In the genomic region with DNA sequence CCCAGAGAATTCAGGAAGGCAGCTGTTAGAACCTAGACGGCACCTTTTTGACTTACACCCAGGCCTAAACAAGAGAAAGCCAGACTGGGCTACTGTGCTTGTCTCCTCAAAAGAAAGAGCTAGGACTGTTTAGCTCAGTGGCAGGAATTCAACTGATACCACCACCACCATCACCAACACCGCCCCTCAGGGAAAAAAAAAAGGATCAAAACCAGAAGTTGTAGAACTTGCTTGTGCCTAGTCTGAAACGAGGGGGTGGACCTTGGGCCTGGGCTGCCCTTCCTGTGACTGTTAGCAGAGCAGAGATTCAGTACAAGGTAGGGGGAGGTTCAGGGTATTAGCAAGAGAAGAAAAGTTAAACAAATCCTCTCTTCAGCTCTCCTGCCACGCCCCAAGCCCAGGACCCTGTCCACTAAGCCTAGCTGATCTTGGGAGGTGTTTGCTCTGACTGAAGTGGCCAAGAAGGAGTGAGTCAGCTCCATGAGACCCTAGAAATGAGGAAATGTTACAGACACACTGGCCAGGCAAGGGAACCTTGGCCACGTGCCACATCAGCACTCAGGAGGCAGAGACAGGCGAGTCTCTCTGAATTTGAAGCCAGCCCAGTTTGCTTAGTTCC, we compare ENCODE assay signal across 8 mouse cellular contexts. TPM values are rescaled to one million over a fixed set of nuclear protein-coding genes. Genes with fewer than 3 reads are reported as not detected.
DNase-seq lines count a peak whose midpoint lies in the region; ATAC-seq lines count a peak whose summit lies in the region.

No protein-coding gene starts in this region.

- DNase-seq in frontal cortex, postnatal 14 days (ENCODE audit: low spot score in 2 of 2) = no peak
- DNase-seq in Muller cell, postnatal 12 days (ENCODE audit: inconsistent ontology term) = peak; percentile 40
- peak; percentile 34 to 47 for DNase-seq in heart, adult 18-20 months
- DNase-seq in lung, postnatal 4 days = peak; percentile 57 to 64
- no peak for DNase-seq in ovary, adult 18-20 months (ENCODE audit: low spot score)
- no peak for DNase-seq in right cerebral cortex, adult 18-20 months

- H3K4me2 ChIP-seq in kidney, embryonic 15.5 days = peak overlapping the region; percentile 72

- peak; percentile 18 for ATAC-seq in frontal cortex, adult (ENCODE audit: low TSS enrichment)
- no peak for ATAC-seq in kidney, embryonic 15.5 days (replicated peaks; ENCODE audit: low FRiP score)

- H3K36me3 ChIP-seq in kidney, embryonic 15.5 days = peaks cover 20% of the 10 kb centered on the region

- H3K9ac ChIP-seq in kidney, embryonic 15.5 days = peak overlapping the region; percentile 77

- H3K4me3 ChIP-seq in kidney, embryonic 15.5 days (replicated peaks) = peak overlapping the region; percentile 69

- no peaks in the 10 kb centered on the region for H3K9me3 ChIP-seq in kidney, embryonic 15.5 days (replicated peaks)

- peak overlapping the region; percentile 75 for H3K27ac ChIP-seq in kidney, embryonic 15.5 days

- 45% methylated on average over 6 of the region's 6 CpGs for WGBS in kidney, embryonic 15.5 days

- H3K27me3 ChIP-seq in kidney, embryonic 15.5 days = no peaks in the 10 kb centered on the region

- H3K4me1 ChIP-seq in kidney, embryonic 15.5 days = peaks cover 11% of the 10 kb centered on the region

RNA-seq across cellular contexts. Expression of gene Cstb, which starts 0.8 kb away (rescaled TPM):
- 10 to 100 TPM; 25.5 to 33.5 TPM for total RNA-seq in heart, adult 18-20 months (2021)
- 182 and 209 TPM in 2 replicates for polyA plus RNA-seq in kidney, embryonic 15.5 days (2015; fragmentation: Nextera tagmentation; extraction: Ambion mirVana)

RNA-seq across cellular contexts. Expression of gene Rrp1, which starts 13.4 kb away (rescaled TPM):
- 10 to 100 TPM; 90.5 to 94.6 TPM for total RNA-seq in heart, adult 18-20 months (2021)
- polyA plus RNA-seq in kidney, embryonic 15.5 days (2015; fragmentation: Nextera tagmentation; extraction: Ambion mirVana) = 287 and 316 TPM in 2 replicates

RNA-seq across cellular contexts. Expression of gene Pdxk, which starts 38.5 kb away (rescaled TPM):
- 10 to 100 TPM; 11.5 to 12.0 TPM for total RNA-seq in heart, adult 18-20 months (2021)
- polyA plus RNA-seq in kidney, embryonic 15.5 days (2015; fragmentation: Nextera tagmentation; extraction: Ambion mirVana) = 17.2 and 20.4 TPM in 2 replicates

Comparison
In these comparisons a context has a peak if more than half of its experiments do, and no peak if none do; other contexts are left out.
1. DNase-seq: peak in Muller cell, postnatal 12 days (single experiment), heart, adult 18-20 months (2 of 2) and lung, postnatal 4 days (2 of 2); none in frontal cortex, postnatal 14 days (0 of 2), ovary, adult 18-20 months (single experiment) and right cerebral cortex, adult 18-20 months (single experiment).